Mouse (Mus musculus): ENCODE results near the gene B9d1.

B9d1 gene

DNA sequence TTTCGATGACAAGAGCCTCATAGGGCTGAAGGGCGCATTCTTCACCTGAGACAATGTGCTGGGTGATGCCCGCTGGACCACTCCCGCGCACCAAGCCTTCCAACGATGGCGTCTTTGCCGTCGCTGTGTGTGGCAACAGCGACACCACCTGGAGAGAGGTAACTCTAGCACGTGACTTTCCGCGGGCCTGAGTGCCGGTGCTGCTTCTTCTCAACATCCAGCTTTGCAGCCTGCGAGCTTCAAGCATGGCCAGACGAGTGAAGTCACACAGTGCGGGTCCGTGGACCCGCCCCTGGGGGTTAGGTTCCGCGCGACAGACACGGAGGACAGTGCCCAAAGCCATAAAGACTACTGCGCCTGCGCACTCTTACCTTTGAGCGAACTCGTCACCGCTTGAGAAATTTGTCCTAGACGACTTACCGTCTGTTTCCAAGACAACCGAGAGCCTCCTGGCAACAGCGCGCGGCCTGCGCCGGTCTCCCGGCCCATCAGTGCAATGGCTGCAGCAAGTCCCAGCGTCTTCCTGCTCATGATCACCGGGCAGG lies at the start of gene B9d1:
Gene B9d1, plus strand, starts transcription at position 432 of the 545 bp plus-strand sequence.
- DNase-seq (ENCODE audit: low spot score): peak; percentile 96

DNA sequence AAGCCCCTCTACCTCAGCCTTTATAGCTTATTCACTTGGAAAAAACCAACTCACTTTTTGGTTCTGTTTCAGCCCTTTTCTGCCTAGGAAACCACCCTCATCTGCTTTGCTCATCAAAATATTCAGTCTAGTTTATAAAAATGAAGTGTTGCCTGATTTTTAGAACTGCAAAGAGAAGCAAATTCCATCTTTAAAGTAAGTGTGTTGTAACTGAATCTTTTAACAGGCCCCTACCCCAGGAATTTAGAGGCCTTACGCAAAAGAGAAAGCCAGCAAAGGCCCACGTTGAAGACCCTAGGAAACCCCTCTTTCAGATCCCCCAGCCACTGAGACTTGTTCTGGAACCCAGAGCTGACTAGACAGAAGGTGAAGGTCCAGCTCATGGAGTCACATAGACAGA lies 40.9 kb upstream of the B9d1 start:
- no peak for DNase-seq (ENCODE audit: low spot score)

DNA sequence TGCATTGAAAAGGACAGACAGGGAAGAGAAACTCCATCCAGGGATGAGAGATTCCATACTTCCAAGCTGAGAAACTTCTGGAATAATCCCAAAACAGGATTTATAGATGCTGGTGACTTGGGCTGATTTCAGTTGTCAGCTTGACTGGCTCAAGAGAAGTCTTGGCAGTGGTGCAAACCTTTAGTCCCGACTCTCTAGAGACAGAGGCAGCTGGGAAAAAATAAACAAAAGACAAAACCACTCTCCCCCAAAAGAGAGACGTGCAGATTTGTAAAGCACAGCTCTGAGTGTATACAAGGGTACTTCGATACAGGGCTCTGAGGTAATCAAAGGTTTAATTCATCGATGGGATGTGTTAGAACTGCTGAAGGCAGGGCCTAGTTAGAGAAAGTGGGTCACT lies 39.5 kb upstream of the B9d1 start:
- DNase-seq (ENCODE audit: low spot score): no peak

DNA sequence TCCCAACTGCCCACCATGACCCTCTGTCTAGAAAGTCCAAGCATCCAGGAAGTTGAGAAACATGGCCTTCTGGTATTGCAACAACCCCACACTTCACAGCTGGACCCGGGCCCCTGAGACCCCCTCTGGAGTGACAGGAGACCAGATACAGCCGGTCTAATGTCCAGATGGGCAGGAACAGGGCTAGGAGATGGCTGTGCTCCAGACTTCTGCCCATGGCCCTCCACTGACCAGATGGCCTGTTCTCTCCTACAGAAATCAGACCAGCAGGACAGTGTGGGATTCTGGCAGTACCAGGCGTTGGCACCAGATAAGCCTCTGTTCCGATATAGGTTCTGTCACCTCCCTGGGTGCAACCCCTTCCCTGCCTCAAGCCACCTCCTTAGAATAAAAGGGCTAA lies 36.4 kb upstream of the B9d1 start:
- no peak for DNase-seq (ENCODE audit: low spot score)

DNA sequence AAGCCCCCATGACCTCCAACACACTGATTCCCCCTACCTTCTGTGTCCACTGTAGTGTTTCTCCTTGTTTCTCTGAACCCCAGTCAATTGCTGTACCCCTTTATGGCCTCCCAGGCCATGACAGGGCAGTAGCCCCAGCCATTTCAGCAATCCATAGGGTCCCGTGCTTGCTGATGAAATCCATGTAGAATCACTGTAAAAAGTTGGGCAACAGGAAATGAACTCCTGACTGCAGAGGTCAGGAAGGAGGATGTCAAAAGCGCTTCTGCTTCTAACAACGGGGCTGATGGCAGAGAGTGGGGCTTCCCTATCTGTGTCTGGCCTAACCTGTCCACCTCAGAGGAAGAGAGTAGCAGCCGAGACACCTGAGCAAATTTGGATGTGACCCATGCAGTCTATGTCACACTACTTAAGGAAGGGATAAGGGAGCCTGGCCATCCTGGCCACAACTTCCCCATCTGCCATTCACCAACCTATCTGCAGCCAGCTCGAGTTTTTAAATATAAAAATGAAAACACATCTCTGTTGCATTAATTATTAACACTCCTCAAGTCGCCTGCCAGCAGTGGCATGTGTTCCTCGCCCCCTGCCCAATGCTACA lies 35.5 kb upstream of the B9d1 start:
- DNase-seq (ENCODE audit: low spot score): no peak

DNA sequence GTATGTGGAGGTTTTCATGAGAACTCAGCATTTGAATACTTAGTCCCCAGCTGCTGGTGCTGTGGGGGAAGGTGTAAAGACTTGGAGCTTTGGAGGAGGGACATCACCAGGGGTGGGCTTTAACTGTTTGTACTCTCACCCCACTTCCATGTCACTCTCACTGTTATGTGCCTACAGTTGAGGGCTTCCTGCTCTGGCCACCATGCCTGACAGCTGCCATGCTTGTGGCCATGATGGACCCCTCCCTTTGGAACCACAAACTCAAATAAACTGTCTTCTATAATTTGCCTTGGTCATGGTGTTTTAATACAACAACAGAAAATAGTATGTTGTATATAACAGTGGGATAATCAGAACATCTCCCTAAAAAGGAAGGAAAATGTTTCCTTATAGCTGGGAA lies 34.1 kb upstream of the B9d1 start:
- no peak for DNase-seq (ENCODE audit: low spot score)

DNA sequence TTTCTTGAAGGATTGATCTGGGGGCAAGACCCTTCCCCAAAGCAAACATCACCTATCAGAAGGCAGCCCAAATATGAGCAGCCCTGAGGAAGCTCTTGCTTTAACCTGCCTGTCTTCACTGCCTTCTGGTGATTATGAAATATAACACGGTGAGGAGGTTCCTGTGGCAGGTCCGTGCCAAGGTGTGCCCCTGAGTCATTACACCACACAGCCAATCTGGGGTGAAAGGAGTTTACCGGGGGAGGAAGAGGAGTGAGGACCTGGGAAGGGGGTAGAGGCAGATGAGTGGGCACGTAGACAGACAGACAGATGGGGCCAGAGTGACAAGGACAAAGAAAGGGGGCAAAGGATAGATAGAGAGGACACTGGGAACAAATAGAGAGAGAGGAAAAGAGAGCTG lies 31.3 kb upstream of the B9d1 start:
- no peak for DNase-seq (ENCODE audit: low spot score)

- DNase-seq (ENCODE audit: low spot score): no peak
These were observed 28.1 kb upstream of the B9d1 start for GRCm38 (mm10) chr11:61476786-61477382.

DNA sequence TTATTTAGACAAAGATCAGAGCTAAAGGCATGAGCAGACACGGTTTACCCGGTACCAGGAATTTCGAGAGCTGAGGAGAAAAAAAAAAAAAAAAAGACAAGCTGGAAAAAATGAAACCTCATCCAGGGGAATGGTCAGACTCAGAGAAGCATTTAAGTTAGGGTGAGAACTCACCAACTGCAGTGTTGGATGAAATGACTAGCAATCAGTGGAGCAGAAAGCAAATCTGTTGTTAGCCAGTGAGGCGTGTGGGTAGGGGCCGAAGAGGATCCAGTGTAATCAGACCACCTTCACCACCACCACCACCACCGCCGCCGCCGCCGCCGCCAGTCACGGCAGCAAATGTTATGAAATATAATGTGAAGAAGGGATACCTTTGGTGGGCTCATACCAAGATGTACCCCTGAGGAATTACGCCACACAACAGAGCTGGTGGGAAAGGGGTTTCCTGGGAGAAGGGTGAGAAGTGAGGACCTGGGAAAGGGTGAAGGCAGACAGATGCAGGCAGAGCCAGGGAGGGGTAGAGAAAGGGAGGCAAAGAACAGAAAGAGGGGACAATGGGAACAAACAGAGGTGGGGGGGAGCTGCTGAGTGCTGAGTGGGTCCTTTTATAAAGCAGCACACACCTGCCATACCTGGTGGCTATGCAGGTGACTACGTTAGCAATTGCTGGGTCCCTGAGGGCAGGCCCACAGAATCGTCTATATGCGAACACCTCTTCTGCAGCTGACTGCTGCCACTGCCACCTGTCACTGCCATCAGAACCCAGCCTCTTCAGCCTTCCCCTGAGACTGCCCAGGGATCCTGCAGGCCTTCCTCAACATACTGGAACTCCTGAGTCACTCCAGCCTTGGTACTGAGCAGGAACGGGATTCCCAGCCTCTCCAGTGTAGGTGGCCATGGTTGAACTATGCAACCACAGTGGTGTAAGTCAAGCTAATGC lies 27.1 kb upstream of the B9d1 start:
- DNase-seq (ENCODE audit: low spot score): no peak

DNA sequence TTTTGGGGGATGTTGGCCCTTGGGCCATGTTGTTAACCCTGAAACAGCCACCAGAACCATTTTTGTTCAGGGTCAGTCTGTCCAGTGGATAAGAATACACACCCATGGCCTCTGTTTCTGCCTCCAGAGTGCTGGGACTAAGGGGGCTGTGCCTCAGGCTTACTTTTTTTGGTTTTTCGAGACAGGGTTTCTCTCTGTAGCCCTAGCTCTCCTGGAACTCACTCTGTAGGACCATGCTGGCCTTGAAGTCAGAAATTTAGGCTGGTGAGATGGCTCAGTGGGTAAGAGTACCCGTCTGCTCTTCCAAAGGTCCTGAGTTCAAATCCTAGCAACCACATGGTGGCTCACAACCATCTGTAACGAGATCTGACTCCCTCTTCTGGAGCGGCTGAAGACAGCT lies 26.2 kb upstream of the B9d1 start:
- DNase-seq (ENCODE audit: low spot score): no peak

DNA sequence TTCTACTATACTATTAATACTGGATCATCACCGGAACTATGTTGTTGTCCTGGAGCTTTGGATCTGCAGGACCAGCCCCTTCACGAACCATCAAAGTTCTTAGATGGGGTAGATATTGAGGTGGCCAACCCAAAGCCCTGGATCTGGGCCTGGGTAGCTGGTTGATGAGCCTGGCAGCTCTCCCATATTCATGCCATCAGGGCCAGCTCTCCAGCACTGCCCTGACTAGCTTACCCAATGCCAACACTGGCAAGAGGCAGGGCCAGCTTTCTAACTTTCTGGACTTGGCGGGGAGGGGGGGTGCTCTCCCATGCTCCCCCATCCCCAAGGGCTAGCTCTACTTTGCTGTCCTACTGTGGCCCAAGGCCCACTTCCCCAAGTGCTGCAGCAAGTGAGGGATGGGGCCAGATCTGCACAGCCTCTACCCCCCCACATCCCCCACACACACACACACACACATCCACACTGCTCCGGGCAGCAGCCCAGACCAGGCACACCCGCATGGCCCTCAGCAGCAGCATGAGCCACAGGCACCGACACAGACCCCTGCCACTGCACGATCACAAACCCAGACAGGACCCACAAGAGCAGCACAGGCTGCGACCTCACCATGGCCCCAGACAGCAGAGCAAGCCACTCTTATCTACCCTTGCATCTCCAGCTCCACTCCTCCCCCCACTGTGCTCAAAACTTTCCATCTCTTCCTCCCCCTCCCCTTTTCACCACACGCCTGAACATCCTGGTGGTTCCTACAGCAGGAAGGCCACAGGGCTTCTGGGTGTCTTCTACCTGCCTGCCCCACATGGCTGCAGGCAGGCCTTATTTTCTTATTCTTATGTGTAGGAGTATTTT lies 23.5 kb upstream of the B9d1 start:
- DNase-seq (ENCODE audit: low spot score): no peak

DNA sequence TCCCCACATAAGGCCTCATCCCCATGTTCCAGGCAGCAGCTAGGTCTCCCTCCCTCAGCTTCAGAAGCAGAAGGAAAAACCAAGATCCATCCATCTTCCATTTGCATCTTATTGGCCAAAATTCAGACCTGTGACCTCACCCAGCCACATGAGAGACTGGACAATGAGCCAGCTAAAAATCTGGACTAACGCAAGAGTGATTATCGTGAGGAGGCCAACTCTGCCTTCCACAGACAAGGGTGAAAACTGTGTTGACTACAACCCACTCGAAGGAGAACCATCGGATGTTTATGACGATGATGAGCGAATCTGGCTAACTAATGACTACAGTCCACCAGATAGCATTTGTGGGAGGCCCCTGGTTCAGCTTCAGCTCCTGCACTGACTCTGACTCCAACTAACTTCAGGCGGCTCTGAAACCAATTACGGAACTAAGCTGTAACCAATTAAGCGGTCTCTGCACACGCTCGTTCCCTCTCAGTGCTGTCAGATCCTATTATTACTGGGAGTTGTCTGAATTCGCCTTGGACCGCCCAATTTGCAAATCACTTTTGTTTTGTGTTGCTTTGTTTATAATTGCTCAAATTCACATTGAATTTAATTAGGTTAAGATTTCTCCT lies 21.6 kb upstream of the B9d1 start:
- no peak for DNase-seq (ENCODE audit: low spot score)

GRCm38 (mm10) chr11:61484256-61484612 lies 20.7 kb upstream of the B9d1 start:
- no peak for DNase-seq (ENCODE audit: low spot score)

- DNase-seq (ENCODE audit: low spot score): no peak
These were observed 20.1 kb upstream of the B9d1 start, which contains the start of gene Mfap4 for GRCm38 (mm10) chr11:61484613-61485540. TSS of gene Mfap4 (plus strand) at chr11:61485431.

DNA sequence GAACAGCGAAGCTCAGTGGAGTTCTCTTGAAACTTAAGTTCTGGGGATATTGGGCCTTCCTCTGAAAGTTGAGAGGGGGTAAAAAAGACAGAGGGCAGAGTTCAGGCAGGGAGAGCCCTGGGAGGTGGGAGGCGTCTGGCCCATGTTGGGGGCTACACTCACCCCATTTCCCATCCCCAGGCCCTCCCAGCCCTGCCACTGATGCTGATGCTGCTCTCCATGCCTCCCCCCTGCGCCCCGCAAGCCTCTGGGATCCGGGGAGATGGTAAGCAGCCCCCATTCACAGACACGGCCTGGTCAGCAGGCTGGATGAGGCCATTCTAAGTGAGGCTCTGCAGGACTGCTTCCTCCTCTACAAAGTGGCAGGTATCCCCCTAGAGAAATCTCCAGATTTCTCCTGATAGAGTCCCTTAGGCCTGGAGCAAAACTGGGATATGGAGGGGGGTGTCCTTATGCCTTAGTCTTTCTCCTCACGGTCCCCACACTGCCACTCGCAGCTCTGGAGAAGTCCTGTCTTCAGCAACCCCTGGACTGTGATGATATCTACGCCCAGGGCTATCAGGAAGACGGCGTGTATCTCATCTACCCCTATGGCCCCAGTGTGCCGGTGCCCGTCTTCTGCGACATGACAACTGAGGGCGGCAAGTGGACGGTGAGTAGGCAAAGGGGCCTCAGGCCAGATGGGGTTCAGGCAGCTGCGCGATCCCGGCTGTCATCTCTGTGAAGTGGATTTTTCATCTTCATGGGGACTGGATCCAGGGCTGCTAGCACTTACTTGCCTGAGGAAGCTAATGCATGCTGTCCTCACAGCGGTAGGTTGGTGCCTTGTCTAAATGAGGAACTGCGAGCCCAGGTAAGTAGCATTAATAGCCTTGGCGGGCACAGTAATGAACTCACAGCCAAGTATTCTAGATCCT lies 19.1 kb upstream of the B9d1 start:
- DNase-seq (ENCODE audit: low spot score): no peak

GRCm38 (mm10) chr11:61486458-61487219 lies 18.3 kb upstream of the B9d1 start:
- DNase-seq (ENCODE audit: low spot score): no peak

- no peak for DNase-seq (ENCODE audit: low spot score)
These were observed 17.5 kb upstream of the B9d1 start for GRCm38 (mm10) chr11:61487401-61487800.

- no peak for DNase-seq (ENCODE audit: low spot score)
These were observed 17.0 kb upstream of the B9d1 start for GRCm38 (mm10) chr11:61487936-61488335.
